Mouse (Mus musculus) cerebellum, adult 11-12 months (tissue): Measurements from ENCODE around the gene Vti1a.

Experiments used
- DNase-seq: peaks from one replicate; pipeline ENCODE4 v3.0.0; 2022

The Vti1a gene

DNA sequence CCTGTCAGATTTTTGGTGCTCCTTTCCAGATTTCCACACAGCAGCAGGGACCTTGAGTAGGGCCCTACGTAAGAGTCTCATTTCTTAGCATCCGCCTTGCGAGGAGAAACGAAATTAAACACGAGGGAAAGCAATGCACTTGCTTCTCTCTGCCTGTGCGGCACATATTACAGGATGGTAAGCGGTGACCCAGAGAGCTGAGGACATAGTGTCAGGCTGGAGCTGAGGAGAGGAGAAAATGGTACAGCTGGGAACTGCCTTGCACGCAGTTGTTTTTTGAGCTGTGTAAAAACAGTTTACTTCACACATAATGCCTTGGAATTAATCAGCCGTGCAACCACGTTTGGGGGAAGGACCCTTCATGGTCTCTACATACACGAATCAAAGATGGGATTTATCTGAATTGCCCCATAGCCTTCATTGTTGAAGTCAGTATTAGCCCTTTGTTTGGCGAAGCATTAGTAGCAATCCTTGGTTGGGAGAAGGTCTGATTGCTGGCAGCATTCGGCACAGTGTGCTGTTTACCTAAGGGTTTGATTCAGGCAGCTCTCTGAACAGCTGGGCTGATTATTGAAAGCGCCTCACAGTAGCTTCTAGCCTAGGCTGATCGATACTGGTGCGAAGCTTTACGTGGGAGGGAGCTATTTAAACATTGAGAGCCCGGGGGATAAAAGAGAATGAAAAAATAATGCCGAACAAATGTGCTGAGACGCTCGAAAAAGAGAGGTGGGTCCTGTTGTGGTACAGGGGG lies 153.4 kb downstream of the Vti1a start:
- DNase-seq = no peak

GRCm38 (mm10) chr19:55472582-55472981 lies 156.5 kb downstream of the Vti1a start:
- no peak for DNase-seq

GRCm38 (mm10) chr19:55474225-55474624 lies 158.1 kb downstream of the Vti1a start:
- no peak for DNase-seq

GRCm38 (mm10) chr19:55480526-55480925 lies 164.4 kb downstream of the Vti1a start:
- no peak for DNase-seq

GRCm38 (mm10) chr19:55481308-55481707 lies 165.2 kb downstream of the Vti1a start:
- no peak for DNase-seq

DNA sequence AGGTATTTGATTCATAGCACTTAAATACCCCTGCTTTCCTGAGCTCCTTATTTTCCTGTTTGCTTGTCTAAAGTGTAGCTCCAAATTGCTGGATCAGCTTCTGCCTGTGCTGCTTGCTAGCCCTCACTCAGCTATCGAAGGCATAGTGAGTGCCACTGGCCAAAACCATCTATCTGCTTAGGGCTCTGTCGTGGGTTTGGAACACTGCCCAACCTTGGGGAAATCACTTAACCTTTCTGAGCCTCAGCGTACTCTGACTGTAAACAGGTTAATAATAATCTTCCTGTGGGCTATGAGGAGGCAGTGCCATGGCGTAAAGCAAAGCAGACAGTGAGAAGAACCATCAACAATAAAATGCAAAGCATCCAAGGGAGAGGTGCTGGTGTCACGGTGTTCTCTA lies 167.4 kb downstream of the Vti1a start:
- DNase-seq = no peak

GRCm38 (mm10) chr19:55484559-55484958 lies 168.5 kb downstream of the Vti1a start:
- DNase-seq = no peak

DNA sequence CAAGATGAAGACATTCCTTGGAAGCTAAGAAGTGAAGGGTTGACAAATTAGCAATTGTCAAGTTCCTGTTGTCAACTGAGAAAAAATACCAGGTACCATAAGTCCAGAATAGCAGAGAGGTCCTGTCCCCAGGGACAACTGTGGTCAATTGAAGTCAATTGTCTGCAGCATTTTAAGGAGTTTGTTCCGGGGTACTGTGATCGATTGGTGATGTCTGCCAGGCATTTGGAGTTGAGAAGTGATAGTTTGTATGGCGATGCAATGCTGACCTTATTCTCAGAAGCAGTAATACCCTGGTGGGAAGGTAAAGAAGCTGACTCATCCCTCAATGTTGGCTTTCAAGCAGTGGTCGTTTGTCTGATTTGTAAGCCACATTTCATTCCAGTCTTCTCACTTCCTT lies 170.4 kb downstream of the Vti1a start:
- DNase-seq = no peak

DNA sequence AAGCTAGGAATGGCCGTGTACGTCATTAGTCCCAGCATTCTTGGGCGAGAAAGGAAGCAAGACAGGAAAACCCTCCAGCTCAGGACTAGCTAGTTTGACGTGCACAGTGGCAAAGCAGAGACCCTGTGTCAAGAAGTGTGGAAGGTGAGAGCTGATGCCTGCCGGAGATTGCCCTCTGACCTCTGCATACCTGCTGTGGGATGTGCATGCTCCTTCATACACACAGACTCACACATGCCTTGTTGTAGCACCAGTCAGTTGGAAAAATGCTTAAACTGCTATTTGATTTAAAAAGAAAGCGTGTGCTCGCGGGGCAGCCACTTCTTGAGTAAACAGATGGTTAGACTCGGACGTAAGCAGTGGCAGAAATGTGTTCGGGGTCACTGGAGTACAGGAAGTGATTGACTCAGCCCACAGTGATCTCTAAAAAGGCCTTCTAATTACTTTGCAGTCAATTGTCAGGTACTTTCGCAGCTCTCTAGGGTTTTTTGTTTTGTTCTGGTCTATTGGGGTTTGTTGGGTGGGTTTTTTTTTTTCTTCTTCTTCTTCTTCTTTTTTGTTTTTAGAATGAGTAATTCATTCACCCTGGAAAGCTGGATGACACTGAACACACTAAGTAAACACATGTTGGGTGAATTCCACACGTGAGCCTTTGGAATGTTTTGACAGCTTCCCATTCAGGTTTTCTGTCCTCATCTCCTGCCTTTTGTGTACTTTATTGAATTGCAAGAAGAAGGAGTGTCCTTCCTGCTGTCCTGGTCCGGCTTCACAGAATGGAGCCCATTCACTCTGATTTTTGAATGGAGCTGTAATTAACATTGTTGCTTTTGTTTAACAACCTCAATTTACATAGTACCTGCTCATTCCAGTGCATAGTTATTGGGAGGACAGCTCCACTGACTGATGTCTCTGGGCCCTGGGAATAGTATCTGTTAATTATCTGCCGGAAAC lies 175.3 kb downstream of the Vti1a start:
- DNase-seq = no peak

DNA sequence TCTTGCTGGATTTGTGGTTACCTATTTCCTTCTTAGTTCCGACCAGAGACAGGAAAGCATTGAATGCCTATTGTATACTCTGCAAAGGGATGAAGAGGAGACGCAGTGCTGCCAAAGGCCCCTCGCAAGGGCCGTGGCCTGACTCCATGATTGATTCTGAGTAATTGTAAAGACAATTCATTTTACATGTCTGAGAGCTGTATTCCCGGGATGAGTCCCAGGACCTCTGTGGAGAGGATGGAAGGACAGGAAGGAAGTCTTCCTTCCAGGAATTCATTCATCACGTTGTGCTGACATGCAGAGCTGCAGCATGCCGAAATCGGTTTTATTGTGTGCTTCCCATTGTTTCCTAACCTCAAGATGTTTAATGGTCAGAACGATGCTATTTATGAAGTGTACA lies 180.2 kb downstream of the Vti1a start:
- no peak for DNase-seq

DNA sequence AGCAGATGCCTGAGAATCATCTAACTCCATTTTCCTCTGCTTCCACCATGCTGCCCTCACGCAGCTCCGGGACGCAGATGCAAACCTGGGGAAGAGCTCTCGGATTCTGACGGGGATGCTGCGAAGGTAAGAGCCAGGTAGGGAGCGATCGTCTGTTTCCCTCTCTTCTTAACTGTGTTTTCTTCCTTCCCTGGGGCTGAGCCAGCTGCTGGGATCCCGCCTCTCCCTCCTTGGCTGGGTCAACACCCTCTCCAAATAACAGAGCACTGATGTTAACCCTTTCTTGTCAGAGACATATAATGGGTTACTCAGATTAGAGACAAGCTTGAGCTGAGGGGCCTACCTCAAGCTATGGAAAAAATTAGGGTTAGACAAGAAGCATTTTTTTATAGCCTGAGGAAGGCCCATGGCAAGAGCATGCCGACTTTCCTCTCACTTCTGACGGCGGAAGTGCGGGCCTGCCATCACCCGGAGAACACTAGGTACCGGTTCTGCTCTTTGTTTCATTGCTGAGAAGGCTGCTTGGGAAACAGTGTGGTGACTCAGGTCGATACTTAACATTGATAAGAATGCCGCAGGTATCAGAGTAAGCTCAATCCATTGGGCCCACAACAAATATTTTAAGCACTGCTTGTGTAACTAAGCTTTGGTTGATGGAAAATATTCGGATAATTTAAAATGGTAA lies 183.2 kb downstream of the Vti1a start:
- DNase-seq = no peak

DNA sequence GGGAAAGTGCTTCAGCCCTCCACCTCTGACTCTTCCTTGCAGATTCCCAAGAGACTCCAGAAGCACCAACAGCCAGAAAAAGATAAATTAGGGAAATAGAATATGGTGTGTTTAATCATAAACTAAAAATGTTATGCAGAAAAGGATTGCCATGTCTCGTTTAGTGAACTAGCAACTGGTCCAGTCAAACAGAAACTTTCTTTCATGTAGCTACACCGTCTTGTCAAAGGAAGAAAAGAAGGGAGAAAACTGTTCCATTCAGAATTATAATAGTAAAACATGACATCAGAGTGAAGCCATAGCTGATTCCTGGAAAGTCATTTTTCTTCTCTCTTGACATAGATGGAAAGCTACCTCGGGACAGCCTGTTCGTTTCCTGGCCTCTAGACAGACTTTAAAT lies 185.9 kb downstream of the Vti1a start:
- no peak for DNase-seq

GRCm38 (mm10) chr19:55503771-55504170 lies 187.7 kb downstream of the Vti1a start:
- DNase-seq = no peak

DNA sequence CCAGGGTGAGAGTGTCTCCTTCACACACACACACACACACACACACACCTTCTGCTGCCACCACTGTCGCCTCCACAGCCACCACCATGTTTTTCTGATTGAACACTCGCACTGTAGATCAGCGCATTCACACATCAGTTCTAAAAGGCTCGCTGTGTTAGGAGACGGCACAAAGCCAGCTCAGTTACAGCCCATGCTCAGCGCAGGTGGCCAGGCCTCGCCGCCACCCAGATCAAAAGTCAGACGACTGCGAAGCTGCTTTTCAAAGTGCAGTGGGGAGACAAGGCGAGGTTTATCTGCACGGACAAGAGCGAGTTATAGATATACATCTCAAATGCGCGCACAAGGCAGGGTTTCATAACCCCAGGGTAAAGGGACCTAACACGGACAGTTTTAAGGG lies 191.7 kb downstream of the Vti1a start:
- no peak for DNase-seq

DNA sequence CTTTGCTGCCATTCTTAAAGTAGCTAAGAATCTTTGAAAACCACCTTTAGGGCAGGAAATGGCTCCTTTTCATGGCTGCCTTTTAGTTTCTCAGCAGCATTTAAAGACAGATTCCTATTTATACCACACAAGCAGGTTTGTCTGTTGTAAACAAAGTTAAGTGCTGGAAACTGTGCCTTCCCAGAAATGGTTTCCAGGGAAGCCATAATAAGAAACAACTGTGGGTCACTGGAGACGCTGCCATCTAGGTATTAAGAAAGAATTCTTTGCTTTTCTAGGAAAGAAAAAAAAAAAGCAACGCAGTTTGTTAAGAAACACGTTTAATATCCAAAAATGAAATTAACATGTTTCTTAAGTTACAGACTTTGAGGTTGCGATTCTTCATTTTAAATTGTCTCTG lies 192.1 kb downstream of the Vti1a start:
- no peak for DNase-seq

DNA sequence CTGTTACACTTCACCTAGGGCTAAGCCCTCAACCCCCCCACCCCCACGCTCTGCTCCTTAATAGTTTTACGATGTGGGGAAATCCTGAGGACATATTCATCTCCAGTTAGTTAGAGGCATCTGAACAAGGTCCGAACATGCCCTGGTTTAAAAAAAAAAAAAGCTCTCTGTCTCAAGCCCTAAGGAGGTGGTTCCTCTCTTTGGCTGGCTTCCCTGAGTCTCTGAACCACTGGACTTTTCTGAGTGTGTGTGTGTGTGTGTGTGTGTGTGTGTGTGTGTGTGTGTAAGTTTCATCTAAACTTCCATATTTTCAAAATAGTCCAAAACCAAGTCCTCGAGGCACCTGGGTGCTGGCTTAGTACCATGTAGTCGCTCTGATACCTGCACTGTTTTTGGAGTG lies 192.9 kb downstream of the Vti1a start:
- DNase-seq = no peak

DNA sequence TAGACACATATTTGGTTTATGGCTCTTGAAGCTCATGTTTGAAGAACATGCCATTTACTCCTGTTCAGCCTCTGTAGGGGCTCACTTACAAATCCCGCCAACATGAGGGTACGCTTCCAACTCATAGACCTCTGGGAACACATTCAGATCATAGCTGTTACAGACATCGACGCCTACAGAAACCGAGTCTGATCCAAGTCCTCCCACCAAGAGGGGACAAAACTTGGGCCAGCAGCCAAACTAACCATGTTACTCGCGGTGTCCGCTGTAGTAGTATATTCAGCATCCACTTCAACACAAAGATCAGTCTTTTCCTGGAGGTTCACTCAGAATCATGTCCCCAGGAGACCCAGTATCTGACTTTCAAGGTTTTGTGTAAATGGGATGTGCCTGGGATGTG lies 193.5 kb downstream of the Vti1a start:
- no peak for DNase-seq

- no peak for DNase-seq
Observed at GRCm38 (mm10) chr19:55513941-55514340, 197.8 kb downstream of the Vti1a start.

DNA sequence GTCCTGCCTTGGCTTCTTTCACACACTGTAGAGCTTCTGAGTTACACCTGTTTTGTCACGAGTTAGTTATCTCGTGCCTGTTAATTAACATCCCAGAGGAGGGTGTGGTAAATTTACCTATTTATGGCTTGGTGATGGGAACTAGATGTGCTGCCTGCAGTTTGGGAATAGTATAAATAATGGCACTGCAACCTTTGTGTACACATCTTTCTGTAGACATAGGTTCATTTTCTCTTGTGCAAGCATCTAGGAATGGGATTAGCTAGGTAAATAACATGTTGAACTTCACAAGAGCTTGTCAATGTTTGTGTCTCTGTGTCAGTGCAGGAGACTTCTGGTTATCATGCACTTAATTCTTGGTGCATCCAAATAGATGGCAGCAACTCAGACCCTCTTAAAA lies 204.1 kb downstream of the Vti1a start:
- DNase-seq = no peak

- DNase-seq = no peak
Observed at GRCm38 (mm10) chr19:55523340-55523739, 207.2 kb downstream of the Vti1a start.

DNA sequence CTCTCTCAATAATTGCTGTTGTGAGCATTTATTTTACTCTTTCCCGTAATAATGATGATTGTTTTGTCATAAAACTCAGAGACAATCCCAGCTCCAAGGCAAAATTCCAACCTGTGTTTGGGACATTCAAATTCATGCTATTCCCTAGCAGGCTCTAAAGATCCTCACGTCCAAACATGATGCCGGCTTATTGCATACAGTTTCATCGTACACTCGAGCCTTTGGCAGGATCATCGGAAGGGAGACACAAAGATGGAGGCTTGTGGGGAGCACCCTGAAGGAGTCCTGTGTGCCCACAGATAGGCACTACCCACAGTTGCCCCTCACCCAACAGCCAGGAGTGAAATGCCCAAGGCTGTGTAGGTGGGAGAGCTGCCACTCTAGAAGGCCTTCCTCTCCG lies 208.3 kb downstream of the Vti1a start:
- no peak for DNase-seq

DNA sequence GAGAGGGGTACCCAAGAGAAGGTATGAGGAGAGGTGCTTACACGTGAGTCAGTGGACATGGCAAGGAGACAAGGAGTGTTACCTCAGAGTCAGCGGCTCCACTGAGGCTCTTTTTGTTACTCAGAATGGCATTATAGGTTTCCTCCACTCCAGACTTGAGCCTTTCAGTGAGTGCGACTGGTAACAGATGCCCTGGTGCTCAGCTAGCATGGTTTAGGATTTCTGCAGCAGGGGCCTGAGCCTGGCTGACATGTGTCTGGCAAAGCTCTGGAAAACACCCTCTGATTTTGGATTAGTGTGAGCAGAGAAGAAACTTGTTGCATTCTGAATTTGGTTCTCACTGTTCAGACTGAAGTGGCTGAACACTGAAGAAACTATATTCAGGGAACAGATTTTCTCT lies 209.0 kb downstream of the Vti1a start:
- DNase-seq = no peak

- DNase-seq = no peak
Observed at GRCm38 (mm10) chr19:55526717-55527235, 210.7 kb downstream of the Vti1a start.
